Mouse (Mus musculus): Measurements from ENCODE around the gene Rnf8. TPM values are rescaled to one million over a fixed set of nuclear protein-coding genes. Genes with fewer than 3 reads are reported as not detected.
"Not testable (repeated sequence)": the region's sequence is repeated elsewhere in the genome, so short reads cannot be mapped to it uniquely, and the experiment has no call there.

Gene Rnf8
- polyA plus RNA-seq, 1 experiment from 2014 or later = 85.2 TPM

GRCm38 (mm10) chr17:29595891-29596770 is 18.5 kb upstream of the Rnf8 start:
- H3K36me3 ChIP-seq = peaks cover 10% of the 10 kb centered on the region
- ATAC-seq (ENCODE audit: low FRiP score, low read depth) = peak; percentile 25; the same call in 1 of the 2 replicates

GRCm38 (mm10) chr17:29596771-29597132 is 17.8 kb upstream of the Rnf8 start:
- Histone ChIP-seq H3K9me3 (no peaks in the 10 kb centered on the region), H3K9ac (no peak overlapping the region), H3K27ac (replicated peaks) (no peak overlapping the region), H3K27me3 (no peaks in the 10 kb centered on the region), H3K4me1 (replicated peaks) (peaks cover 13% of the 10 kb centered on the region), H3K4me2 (no peak overlapping the region), H3K36me3 (peaks cover 12% of the 10 kb centered on the region), H3K4me3 (no peak overlapping the region)
- WGBS = 49% methylated on average over 13 of the region's 13 CpGs
- no peak for ATAC-seq (ENCODE audit: low FRiP score, low read depth)

More at GRCm38 (mm10) chr17:29595891-29596770, 18.5 kb upstream of the Rnf8 start:
- Histone ChIP-seq H3K27ac (replicated peaks) (no peak overlapping the region), H3K4me2 (no peak overlapping the region), H3K27me3 (no peaks in the 10 kb centered on the region), H3K4me3 (no peak overlapping the region), H3K9me3 (no peaks in the 10 kb centered on the region), H3K4me1 (replicated peaks) (peaks cover 13% of the 10 kb centered on the region), H3K9ac (no peak overlapping the region)
- 69% methylated on average over 15 of the region's 15 CpGs for WGBS

- no peak for ATAC-seq (ENCODE audit: low FRiP score, low read depth)
- WGBS = 93% methylated on average over 14 of the region's 14 CpGs
- H3K4me3 ChIP-seq = no peak overlapping the region
- H3K9me3 ChIP-seq = no peaks in the 10 kb centered on the region
- H3K4me1 ChIP-seq (replicated peaks) = peaks cover 13% of the 10 kb centered on the region
- peaks cover 18% of the 10 kb centered on the region for H3K36me3 ChIP-seq
- H3K27me3 ChIP-seq = no peaks in the 10 kb centered on the region
- no peak overlapping the region for H3K27ac ChIP-seq (replicated peaks)
- no peak overlapping the region for H3K9ac ChIP-seq
- H3K4me2 ChIP-seq = no peak overlapping the region
These were observed 15.5 kb upstream of the Rnf8 start for GRCm38 (mm10) chr17:29599051-29599450.

- Histone ChIP-seq H3K4me3 (no peak overlapping the region), H3K4me1 (replicated peaks) (peaks cover 13% of the 10 kb centered on the region), H3K4me2 (no peak overlapping the region), H3K9ac (no peak overlapping the region), H3K27ac (replicated peaks) (no peak overlapping the region), H3K9me3 (no peaks in the 10 kb centered on the region), H3K27me3 (no peaks in the 10 kb centered on the region), H3K36me3 (peaks cover 18% of the 10 kb centered on the region)
- no peak for ATAC-seq (ENCODE audit: low FRiP score, low read depth)
- WGBS = 88% methylated on average over 8 of the region's 8 CpGs
These were observed 15.1 kb upstream of the Rnf8 start for GRCm38 (mm10) chr17:29599537-29599936.

GRCm38 (mm10) chr17:29601391-29601790 is 13.2 kb upstream of the Rnf8 start:
- Histone ChIP-seq H3K9me3 (no peaks in the 10 kb centered on the region), H3K36me3 (peaks cover 15% of the 10 kb centered on the region), H3K4me3 (no peak overlapping the region), H3K4me2 (no peak overlapping the region), H3K27me3 (no peaks in the 10 kb centered on the region), H3K9ac (no peak overlapping the region), H3K4me1 (replicated peaks) (peaks cover 13% of the 10 kb centered on the region), H3K27ac (replicated peaks) (no peak overlapping the region)
- 73% methylated on average over 4 of the region's 4 CpGs for WGBS
- ATAC-seq (ENCODE audit: low FRiP score, low read depth) = no peak

- peak; percentile 60; the same call in 1 of the 2 replicates for ATAC-seq (ENCODE audit: low FRiP score, low read depth)
- peaks cover 15% of the 10 kb centered on the region for H3K36me3 ChIP-seq
- 29% methylated on average over 6 of the region's 6 CpGs for WGBS
- no peak overlapping the region for H3K4me2 ChIP-seq
- H3K4me1 ChIP-seq (replicated peaks) = no peaks in the 10 kb centered on the region
- no peak overlapping the region for H3K4me3 ChIP-seq
- no peak overlapping the region for H3K27ac ChIP-seq (replicated peaks)
- no peaks in the 10 kb centered on the region for H3K27me3 ChIP-seq
- H3K9ac ChIP-seq = no peak overlapping the region
- H3K9me3 ChIP-seq = no peaks in the 10 kb centered on the region
These were observed 11.3 kb upstream of the Rnf8 start for GRCm38 (mm10) chr17:29603283-29603682.

- H3K27ac ChIP-seq (replicated peaks); H3K9me3 ChIP-seq; H3K36me3 ChIP-seq; H3K4me3 ChIP-seq; ATAC-seq (ENCODE audit: low FRiP score, low read depth); H3K27me3 ChIP-seq; H3K4me2 ChIP-seq; H3K9ac ChIP-seq: not testable (repeated sequence)
- H3K4me1 ChIP-seq (replicated peaks) = peaks cover 32% of the 10 kb centered on the region
- WGBS = 85% methylated on average over 5 of the region's 5 CpGs
These were observed 1.1 kb upstream of the Rnf8 start for GRCm38 (mm10) chr17:29613453-29613852.

- peak; percentile 35; the same call in 1 of the 2 replicates for ATAC-seq (ENCODE audit: low FRiP score, low read depth)
- Histone ChIP-seq H3K4me1 (replicated peaks) (peaks cover 32% of the 10 kb centered on the region), H3K9ac (peak overlapping the region; percentile 75), H3K27ac (replicated peaks) (peak overlapping the region; percentile 86), H3K9me3 (no peaks in the 10 kb centered on the region), H3K27me3 (no peaks in the 10 kb centered on the region), H3K4me3 (peak overlapping the region; percentile 71), H3K36me3 (peaks cover 10% of the 10 kb centered on the region), H3K4me2 (peak overlapping the region; percentile 73)
- WGBS = under 1% methylated on average over 42 of the region's 43 CpGs
These were observed 498 bp downstream of the Rnf8 start for GRCm38 (mm10) chr17:29615024-29615551.

GRCm38 (mm10) chr17:29615616-29616015 is 1.0 kb downstream of the Rnf8 start:
- H3K9me3 ChIP-seq = no peaks in the 10 kb centered on the region
- H3K27ac ChIP-seq (replicated peaks) = peak overlapping the region; percentile 86; the same call in 1 of the 2 replicates
- H3K4me1 ChIP-seq (replicated peaks) = peaks cover 32% of the 10 kb centered on the region
- H3K27me3 ChIP-seq = no peaks in the 10 kb centered on the region
- peak overlapping the region; percentile 75 for H3K9ac ChIP-seq
- peaks cover 10% of the 10 kb centered on the region for H3K36me3 ChIP-seq
- H3K4me3 ChIP-seq = peak overlapping the region; percentile 71
- peak overlapping the region; percentile 73 for H3K4me2 ChIP-seq
- WGBS = 9% methylated on average over 4 of the region's 4 CpGs
- no peak for ATAC-seq (ENCODE audit: low FRiP score, low read depth)

- Histone ChIP-seq H3K36me3 (peaks cover 38% of the 10 kb centered on the region), H3K4me1 (replicated peaks) (peaks cover 28% of the 10 kb centered on the region), H3K4me2 (no peak overlapping the region), H3K9ac (no peak overlapping the region), H3K27ac (replicated peaks) (no peak overlapping the region), H3K9me3 (no peaks in the 10 kb centered on the region), H3K27me3 (no peaks in the 10 kb centered on the region), H3K4me3 (no peak overlapping the region)
- WGBS = 92% methylated on average over 3 of the region's 3 CpGs
- ATAC-seq (ENCODE audit: low FRiP score, low read depth) = no peak
These were observed 4.6 kb downstream of the Rnf8 start for GRCm38 (mm10) chr17:29619231-29619630.

GRCm38 (mm10) chr17:29623488-29623887 is 8.9 kb downstream of the Rnf8 start:
- peaks cover 71% of the 10 kb centered on the region for H3K36me3 ChIP-seq
- WGBS = 96% methylated on average over 8 of the region's 8 CpGs

GRCm38 (mm10) chr17:29627285-29627684 is 12.7 kb downstream of the Rnf8 start:
- Histone ChIP-seq H3K27ac (replicated peaks) (no peak overlapping the region), H3K9ac (no peak overlapping the region), H3K4me2 (no peak overlapping the region), H3K4me1 (replicated peaks) (no peaks in the 10 kb centered on the region), H3K36me3 (peaks cover 80% of the 10 kb centered on the region), H3K27me3 (no peaks in the 10 kb centered on the region), H3K4me3 (no peak overlapping the region), H3K9me3 (no peaks in the 10 kb centered on the region)
- no peak for ATAC-seq (ENCODE audit: low FRiP score, low read depth)
- WGBS = 87% methylated on average over 9 of the region's 9 CpGs

More at GRCm38 (mm10) chr17:29623488-29623887, 8.9 kb downstream of the Rnf8 start:
- Histone ChIP-seq H3K4me1 (replicated peaks) (no peaks in the 10 kb centered on the region), H3K9ac (no peak overlapping the region), H3K27ac (replicated peaks) (no peak overlapping the region), H3K4me3 (no peak overlapping the region), H3K9me3 (no peaks in the 10 kb centered on the region), H3K27me3 (no peaks in the 10 kb centered on the region), H3K4me2 (no peak overlapping the region)
- ATAC-seq (ENCODE audit: low FRiP score, low read depth) = no peak

Measured in hindbrain, embryonic 15.5 days (tissue).